Mouse (Mus musculus): ENCODE measurements around the gene Gstm5.
A peak's percentile ranks its signal among the peaks of the same experiment; 100 is the strongest.
"Not testable (repeated sequence)": the region's sequence is repeated elsewhere in the genome, so short reads cannot be mapped to it uniquely, and the experiment has no call there.

Gene Gstm5

GRCm38 (mm10) chr3:107895720-107896569 is at the start of gene Gstm5:
Gene Gstm5, plus strand, starts transcription at chr3:107895821.
- peak; percentile 91 for DNase-seq

GRCm38 (mm10) chr3:107846175-107846574 is 49.4 kb upstream of the Gstm5 start:
- DNase-seq = no peak

GRCm38 (mm10) chr3:107846835-107847234 is 48.8 kb upstream of the Gstm5 start:
- no peak for DNase-seq

DNA sequence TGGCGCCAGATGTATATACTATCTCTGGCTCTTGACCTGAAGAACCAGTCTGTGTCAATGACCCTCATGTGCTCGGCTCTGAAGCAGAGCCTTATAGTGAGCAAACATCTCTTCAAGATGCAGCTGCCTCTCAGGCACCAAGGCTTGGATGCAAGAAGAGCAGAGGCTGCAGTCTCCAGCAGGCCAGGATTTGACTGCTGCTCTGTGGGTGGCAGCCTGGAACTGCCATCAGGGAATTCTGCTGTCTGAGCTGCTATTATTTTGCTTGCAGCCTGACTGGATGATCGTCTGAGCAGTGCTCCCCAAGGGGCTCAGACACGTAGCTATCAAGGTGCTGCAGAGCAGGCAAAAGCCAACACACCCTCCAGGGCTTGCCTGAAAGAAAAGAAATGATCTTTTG is 47.5 kb upstream of the Gstm5 start:
- DNase-seq = no peak

DNA sequence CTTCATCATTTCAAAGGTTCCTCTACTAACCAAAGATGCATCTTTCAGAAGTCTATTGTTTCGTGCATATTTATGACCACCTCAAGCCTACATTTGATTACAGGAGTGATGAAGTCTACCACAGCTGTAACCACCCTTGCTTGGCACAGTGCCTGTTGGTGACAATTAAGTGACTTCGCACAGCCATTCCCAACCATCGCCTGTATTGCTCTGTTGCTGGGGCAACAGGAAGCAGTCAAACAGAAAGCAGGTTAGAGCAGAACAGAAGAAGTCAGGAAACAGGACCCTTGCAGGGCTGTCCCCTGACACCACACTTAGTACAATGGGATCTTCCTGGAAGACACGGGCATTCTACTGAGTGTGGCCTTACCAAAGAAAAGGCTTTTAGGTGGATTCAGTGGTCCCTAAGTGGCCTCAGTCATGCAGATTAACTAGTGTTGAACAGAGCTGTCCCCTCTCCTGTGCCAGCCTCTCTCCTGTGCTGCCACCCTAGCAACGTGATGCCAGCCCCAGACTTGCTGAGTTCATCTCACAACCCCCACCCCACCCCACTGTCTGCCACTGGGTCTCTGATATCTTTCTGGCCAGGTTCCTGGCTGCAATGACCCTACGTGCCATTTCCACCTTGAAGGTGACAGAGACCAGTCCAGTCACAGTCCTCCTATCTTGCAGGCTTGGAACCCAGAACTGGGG is 46.5 kb upstream of the Gstm5 start:
- no peak for DNase-seq

DNA sequence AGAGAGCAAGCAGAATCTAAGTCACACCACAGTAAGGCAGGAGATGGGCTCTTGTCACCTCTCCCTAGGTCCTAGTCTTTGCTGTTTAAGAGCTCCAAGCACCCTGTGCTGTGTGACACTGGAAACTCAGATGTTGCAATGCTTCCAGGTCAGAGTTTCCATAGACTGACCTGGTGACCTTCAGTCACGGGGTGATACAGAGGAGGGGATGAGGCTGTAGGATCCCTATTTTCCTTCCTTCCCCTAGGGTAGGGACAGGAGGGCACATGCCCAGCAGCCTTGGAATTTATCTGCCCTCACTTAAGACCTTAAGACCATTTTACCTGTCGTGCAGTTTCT is 46.0 kb upstream of the Gstm5 start:
- DNase-seq = no peak

DNA sequence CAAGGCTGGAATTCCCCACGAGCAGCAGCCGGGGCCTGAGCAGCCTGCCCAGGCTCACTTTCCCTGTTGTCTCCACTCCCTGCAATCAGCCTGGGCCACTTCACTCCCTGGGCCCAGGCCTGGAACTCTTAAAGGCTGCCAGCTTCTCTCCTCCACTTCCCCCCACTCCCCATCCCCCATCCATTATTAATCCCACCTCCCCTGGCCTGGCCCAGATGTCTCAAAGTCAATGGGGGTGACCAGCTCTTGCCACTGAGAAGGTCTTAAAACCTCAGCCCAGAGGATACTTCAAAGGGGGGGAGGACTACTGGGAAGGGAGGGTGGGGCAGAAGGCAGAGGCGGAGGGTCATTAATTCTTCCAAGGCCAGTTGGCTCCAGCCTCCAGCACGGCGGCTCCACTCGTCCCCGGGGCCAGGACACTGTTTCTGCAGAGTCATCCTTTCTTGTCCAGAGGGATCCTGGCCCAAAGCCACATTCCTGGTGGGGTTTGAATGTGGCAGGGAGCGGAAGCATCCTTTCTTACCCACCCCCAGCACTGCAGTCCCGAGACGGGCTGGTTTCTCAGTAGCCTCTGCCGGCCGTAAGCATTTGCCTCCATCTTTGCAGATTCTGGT is 45.1 kb upstream of the Gstm5 start:
- DNase-seq = peak; percentile 91

DNA sequence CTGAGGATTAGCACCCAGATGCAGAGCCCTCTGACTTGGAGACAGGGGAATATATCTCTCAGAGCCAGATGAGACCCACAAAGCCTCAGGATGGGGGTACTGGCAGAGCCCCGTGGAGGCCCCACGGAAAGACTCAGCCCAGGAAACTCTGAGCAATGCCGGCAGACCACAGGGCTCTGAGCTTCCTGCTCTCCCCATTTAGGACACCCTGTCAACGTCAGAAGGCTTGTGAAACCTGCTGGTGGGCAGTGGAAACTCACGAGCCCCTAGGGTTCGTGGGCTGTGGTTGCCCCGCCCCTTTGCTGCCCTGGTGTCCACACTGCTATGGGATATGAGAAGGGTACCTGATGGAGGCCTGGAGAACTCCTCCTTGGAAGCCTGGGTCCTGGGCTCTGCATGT is 42.8 kb upstream of the Gstm5 start:
- DNase-seq = no peak

GRCm38 (mm10) chr3:107853232-107854181 is 42.1 kb upstream of the Gstm5 start:
- no peak for DNase-seq

GRCm38 (mm10) chr3:107855368-107855767 is 40.3 kb upstream of the Gstm5 start:
- DNase-seq = no peak

- DNase-seq = no peak
Measured at GRCm38 (mm10) chr3:107857646-107858045, 38.0 kb upstream of the Gstm5 start.

DNA sequence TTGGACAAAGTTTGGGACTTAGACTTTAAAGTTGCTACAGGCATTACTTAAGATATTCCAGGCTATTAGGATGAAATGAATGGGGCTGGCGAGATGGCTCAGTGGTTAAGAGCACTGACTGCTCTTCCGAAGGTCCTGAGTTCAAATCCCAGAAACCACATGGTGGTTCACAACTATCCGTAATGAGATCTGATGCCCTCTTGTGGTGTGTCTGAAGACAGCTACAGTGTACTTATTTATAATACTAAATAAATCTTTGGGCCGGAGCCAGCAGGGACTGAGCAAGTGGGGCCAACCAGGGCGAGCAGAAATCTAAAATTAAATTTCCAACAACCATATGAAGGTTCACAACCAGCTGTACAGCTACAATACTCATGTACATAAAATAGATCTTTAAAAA is 34.1 kb upstream of the Gstm5 start:
- DNase-seq = not testable (repeated sequence)

GRCm38 (mm10) chr3:107862471-107862870 is 33.1 kb upstream of the Gstm5 start:
- DNase-seq = no peak

DNA sequence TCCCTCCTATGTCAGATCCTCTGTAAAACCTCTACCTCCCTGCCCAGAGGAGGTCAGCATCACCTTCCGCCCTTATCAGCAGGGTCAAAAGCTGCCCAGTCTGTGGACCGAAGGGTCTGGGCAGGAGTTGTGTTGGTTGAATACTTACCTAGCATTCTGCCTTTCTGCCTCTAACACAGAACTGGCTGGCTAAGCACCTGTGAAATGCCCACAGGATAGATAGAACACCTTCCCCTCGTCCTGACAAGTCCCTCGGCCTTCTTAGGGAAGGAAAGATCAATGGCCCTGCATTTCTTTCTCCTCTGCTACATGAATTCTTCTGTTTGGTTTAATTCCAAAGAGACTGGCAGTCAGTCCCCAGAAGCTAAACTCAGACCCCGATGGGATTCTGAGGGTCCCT is 32.1 kb upstream of the Gstm5 start:
- no peak for DNase-seq

GRCm38 (mm10) chr3:107863898-107864603 is 31.6 kb upstream of the Gstm5 start:
- DNase-seq = peak; percentile 93

DNA sequence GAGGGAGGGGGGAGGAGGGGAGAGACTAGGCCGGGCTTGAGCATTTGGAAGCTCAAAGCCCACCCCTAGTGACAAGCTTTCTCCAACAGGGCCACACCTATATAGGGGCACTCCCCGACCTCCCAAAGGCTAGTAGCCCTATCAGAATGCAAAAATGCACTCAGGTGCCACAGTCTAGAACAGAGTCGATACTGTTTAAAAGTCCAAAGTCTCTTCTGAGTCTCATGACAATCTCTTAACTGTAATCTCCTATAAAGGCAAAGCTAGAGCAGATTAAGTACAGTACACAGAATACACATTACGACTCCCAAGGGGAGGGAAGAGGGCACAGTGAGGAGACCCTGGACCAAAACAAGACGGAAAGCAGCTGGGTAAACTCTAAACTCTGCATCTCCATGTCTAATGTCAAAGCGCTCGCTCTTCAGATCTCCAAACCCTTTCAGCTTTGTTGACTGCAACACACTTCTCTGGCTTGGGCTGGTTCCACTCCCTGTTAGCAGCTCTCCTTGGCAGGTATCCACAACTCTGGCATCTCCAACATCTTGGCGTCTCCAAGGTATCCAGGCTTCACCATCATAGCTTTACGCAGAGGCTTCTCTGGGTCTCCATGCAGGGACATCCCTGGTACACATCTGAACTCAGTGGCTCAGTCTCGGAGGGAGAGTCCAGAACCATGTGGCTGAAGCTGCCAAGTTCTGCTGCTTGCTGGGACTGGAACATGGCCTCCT is 30.1 kb upstream of the Gstm5 start:
- peak; percentile 42 for DNase-seq

DNA sequence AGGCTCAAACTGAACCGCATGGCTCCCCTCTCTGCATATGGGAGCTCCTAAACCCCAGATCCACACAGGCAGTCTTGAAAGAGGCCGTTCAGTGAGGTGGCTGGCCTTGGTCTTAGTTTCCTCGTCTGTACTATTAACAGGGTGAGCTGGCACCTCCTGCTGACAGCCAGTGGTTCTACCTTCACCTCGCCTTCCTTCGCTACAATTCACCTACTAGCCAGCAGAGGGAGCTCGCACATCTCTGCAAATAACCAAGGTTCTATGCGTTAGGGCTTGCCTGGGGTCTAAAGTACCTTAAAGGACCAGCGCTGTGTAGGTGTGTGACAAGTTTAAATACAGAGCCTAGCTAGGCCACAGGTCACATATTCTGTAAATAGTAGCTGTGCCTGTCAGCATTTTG is 28.5 kb upstream of the Gstm5 start:
- peak; percentile 92 for DNase-seq

DNA sequence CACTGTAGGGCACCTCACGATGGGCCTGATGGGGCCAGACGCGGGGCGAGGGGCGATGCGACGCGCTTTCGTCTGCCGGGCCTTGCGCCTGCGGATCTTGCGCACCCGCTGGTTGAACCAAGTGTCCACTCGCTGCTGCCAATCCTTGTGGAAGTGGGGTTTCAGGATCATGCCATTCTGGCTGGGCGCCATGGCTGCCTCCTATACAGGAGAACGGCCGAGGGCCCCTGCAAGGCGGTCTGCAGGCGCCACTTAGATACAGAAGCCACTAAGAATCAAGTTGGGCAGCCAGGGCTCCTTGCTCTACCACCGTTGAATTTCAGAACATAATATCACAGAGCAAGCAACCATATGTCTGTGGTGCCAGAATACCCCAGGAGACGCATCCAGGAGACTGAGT is 27.2 kb upstream of the Gstm5 start:
- no peak for DNase-seq

GRCm38 (mm10) chr3:107869097-107869496 is 26.5 kb upstream of the Gstm5 start:
- DNase-seq = no peak

- no peak for DNase-seq
Measured at GRCm38 (mm10) chr3:107869925-107870324, 25.7 kb upstream of the Gstm5 start.
